Mouse (Mus musculus) left cerebral cortex, adult 2 months (tissue): ENCODE data around the gene Cyp4f14. TPM values are rescaled to one million over a fixed set of nuclear protein-coding genes. Genes with fewer than 3 reads are reported as not detected.
A peak's percentile ranks its signal among the peaks of the same experiment; 100 is the strongest.
"Not testable (repeated sequence)": the region's sequence is repeated elsewhere in the genome, so short reads cannot be mapped to it uniquely, and the experiment has no call there.

Experiments used
- DNase-seq, 2 experiments: peaks; one replicate each; pipeline ENCODE4 v3.0.0; 2021 to 2022; ENCODE audit warnings: low spot score in 2 of 2, mixed read lengths in 1 of 2; ENCODE audit errors: extremely low spot score in 1 of 2
- H3K27ac ChIP-seq: fragments of 200-600 bp; 2 replicates; pipeline ENCODE4 v1.8.1; 2022
- H3K4me3 ChIP-seq: fragments of 200-600 bp; 2 replicates; pipeline ENCODE4 v1.8.1; 2022
- CTCF ChIP-seq: fragments of 200-600 bp; IDR thresholded peaks from 2 replicates; pipeline ENCODE4 v1.8.1; 2022; ENCODE audit warnings: antibody characterized with exemption, mild to moderate bottlenecking, moderate library complexity
- intact Hi-C: fragments of 180-260 bp; cut with DNase I; formaldehyde crosslinking; loops from one replicate; pipeline ENCODE4 v1.15.1; 2025
- total RNA-seq, 2 experiments: library from RNA; stranded (reverse); gene quantifications; 2 replicates each; pipeline ENCODE4 v1.2.3; 2021

Cyp4f14 gene
- total RNA-seq, 2 experiments from 2014 or later, result 5.2 to 5.3 TPM

DNA sequence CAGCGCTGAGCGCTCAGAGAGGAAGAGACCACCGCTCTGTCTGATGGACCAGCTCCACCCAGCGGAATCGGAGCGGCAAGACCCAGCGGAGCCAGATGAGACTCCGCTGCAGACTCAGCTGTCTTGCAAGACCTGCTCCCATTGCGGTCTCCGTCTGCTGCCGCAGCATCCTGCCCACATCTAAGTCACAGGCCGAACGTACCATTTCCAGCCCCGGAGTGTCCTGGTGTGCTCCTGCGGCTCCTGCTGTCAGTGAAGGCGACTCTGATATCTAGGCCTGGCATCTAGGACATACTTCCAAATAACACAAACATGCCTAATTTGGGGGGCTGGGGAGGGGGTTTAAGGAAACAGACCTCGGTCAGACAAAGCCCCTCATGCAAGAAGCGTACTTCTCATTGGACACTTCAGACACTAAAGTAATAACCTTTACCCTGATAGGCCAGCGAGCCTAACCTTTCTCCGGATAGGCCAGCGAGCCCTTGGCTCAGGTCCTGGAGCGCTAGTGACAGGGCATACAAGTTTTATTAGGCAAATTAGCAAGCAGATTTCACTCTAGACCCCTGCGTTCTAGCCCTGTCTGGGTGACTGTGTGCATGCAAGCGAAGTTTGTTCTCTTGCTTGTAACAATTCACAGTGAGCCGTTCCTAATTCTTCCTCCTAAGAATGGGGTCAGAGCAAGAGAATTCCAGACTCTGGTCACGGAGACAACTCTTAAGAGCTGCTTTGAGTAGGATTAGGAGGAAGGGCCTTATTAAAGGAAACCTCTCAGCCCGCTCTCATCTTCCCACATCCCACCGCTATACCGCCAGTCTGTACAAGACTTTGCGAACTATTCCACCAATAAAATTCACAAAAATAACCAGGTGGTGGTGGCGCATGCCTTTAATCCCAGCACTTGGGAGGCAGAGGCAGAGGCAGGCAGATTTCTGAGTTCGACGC, 25.6 kb downstream of the Cyp4f14 start, which contains the start of gene Zfp870:
TSS of gene Zfp870 (minus strand) at position 404 of the 942 bp plus-strand sequence.
- peak; percentile 40 for TF ChIP-seq CTCF
- DNase-seq, result peak; percentile 81 to 85
- Histone ChIP-seq H3K27ac (peak within 1 kb of the TSS; percentile 89), H3K4me3 (peak within 1 kb of the TSS; percentile 82)
- intact Hi-C loops, result loop anchor here (2.0 to 10.0 kb wide), 3 partner anchors 61 to 257 kb away; partner anchors contain the start of gene Zfp799

DNA sequence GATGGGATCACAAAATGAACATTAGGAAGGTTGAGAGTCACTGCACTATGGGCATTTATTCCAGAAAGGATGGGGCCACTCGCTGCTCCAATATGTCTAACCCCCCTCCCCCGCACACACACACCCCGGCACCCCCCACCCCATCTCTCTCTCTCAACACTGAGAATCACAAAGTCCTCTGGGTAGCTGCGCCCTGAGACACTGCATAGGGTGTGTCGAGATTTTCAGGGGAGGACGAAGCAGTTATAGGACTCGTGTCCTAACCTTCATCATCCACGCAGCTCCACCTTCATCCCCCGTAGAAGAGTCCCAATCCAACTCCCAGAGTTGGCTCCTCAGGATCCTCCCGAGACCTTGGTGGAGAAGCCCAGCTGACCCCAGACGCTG, 26.3 kb downstream of the Cyp4f14 start:
- peak overlapping the region; percentile 82 for H3K4me3 ChIP-seq
- peak overlapping the region; percentile 89 for H3K27ac ChIP-seq
- no peak for DNase-seq
- TF ChIP-seq CTCF, result no peak
- intact Hi-C loops, result loop anchor here (2.0 to 10.0 kb wide), 3 partner anchors 60 to 256 kb away; partner anchors contain the start of gene Zfp799

DNA sequence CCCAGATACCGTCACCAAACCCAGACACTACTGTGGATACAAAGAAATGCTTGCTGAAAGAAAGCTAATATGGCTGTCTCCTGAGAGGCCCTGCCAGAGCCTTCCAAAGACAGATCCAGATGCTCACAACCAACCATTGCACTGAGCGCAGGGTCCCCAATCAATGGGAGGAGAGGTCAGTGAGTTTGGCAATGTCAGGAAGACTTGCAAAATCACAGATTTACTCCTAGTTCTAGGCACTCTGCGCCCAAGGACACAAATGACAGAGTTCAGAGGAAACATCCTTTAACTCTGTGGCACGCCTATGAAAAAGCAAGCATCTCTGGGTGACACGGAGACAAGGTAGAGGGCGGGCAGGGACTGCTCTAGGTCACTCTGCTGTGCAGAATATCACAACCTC, 27.5 kb downstream of the Cyp4f14 start:
- no peak for TF ChIP-seq CTCF
- DNase-seq, result no peak
- Histone ChIP-seq H3K27ac (no peak overlapping the region), H3K4me3 (no peak overlapping the region)
- intact Hi-C loops, result loop anchor here (2.0 to 10.0 kb wide), 3 partner anchors 59 to 255 kb away; partner anchors contain the start of gene Zfp799

DNA sequence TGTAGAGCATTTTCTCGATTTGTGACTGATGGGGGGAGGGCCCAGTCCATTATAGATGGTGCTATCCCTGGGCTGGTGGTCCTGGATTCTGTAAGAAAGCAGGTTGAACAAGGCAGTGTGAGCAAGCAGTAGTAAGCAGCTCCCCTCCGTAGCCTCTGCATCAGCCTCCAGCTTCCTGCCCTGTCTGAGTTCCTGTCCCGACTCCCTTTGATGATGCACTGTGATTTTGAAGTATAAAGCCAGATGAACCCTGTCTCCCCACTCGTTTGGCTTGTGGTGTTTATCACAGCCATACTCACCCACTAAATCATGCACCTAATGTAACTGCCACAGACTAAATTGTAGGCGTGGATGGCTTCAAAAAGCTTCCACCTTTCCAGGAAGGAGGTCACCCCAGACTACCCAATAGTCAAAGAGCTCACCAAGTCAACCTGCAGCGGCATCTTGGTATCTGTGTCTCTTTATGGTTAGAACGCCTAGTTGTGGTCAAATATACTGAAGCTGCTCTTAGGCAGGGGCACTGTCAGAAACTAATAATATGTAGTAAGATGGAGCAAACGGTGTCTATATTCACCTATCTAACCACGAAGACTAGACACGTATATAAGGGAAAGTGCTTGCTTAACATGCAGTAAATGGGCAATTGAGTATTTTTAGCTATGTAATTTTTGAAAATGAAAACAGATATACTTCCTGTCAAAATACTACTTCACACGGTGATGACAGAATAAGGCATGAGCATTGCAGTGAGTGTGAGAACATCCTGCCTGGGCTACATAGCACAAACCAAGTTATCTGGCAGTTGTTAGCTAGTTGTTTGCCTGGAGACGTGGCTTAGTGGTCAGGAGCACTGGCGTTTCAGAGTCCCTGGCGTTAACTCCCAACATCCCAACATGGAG, 36.6 kb downstream of the Cyp4f14 start:
- no peak overlapping the region for H3K27ac ChIP-seq
- intact Hi-C loops, result no loop called here
- TF ChIP-seq CTCF, result no peak
- no peak for DNase-seq
- no peak overlapping the region for H3K4me3 ChIP-seq

DNA sequence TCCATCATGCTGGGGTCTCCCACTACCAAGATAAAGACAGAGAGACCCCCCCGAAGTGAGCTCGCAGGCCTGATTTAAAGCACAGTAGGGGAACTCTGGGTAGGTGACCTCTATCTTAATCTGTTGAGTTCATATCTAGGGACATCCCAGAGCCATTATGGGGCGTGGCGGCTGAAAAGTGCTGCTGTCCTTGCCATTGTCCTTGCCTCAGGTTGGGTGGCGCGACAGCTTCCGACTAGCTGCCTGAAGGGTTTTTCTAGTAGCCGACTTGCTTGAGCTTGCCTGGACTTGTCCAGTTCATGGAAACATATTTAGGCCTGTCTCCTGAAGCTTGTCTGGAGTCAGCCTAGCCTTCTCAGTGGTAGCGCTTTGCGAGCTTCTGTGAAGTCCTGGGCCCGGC, 38.4 kb downstream of the Cyp4f14 start:
- Histone ChIP-seq H3K27ac (no peak overlapping the region), H3K4me3 (no peak overlapping the region)
- no peak for TF ChIP-seq CTCF
- intact Hi-C loops, result no loop called here
- DNase-seq, result no peak

DNA sequence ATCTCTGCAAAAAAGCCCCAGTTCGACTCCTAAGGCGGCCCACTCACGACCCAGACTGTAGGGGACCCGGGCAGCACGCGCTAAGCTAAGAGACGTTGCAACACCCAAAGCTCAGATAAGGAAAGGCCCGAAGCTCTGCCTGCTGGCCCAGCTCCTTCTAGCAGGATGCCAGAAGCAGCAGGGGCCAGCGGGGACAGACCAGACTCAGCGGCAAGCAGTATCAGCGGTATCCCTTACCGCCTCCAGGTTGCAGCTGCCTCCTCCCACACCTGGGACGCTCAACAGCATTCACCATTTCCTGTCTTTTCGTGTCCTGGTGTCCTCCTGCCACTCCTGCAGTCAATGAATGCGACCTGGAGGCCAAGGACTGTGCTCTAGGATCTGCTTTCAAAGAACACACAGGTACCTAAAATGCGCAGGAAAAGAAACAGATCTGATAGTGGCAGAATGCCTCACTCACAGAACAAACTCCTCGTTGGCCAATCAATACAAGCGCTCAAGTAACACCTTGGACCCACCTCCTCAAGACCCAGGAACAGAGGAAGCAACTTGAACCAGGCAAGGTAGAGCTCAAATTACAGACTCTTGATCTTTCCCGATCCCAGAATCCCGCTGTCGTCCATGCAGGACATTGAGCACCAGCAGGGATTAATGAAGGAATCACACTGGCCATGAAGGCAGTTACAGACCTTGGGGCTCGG, 39.5 kb downstream of the Cyp4f14 start:
- TF ChIP-seq CTCF, result no peak
- Histone ChIP-seq H3K4me3 (no peak overlapping the region), H3K27ac (no peak overlapping the region)
- intact Hi-C loops, result no loop called here
- no peak for DNase-seq

DNA sequence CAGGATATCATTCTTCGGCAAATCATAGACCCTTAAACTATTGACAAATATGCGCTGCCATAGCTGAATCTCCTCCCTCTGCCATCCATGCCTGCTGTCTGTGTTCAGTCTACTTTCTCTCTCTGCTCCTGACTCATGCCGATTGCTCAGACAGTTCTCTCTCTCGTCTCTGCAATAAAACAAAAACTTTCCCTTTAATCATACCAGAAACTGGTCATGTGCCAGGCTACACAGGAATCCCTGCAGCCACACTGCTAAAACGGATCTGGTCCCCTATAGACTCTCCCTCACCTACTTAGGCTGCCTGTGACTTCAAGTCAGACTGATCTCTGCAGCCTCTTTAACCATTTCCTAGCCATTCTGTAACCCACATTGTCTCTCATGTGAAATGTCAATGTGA, 44.4 kb downstream of the Cyp4f14 start:
- TF ChIP-seq CTCF, result no peak
- no peak overlapping the region for H3K4me3 ChIP-seq
- H3K27ac ChIP-seq, result no peak overlapping the region
- intact Hi-C loops, result no loop called here
- DNase-seq, result no peak

DNA sequence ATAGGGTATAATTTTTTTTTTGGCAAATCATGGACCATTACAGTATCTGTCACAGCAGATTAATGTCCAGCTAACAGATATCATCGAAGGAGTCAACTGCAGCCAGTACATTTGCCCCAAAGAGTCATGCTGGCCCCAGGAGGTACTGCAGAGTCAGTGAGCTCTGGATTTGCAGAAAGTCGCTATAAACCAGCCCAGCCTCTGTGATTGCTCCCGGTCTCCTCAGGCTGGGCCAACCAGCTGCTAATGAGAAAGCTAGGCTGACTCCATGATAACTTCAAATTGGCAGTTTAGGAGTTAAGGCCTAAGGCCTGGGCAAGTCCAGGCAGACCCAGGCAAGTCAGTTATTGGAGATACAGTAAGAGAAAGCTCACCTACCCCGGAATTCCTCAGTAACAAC, 45.1 kb downstream of the Cyp4f14 start:
- no peak for TF ChIP-seq CTCF
- Histone ChIP-seq H3K4me3 (no peak overlapping the region), H3K27ac (no peak overlapping the region)
- intact Hi-C loops, result no loop called here
- DNase-seq, result no peak

DNA sequence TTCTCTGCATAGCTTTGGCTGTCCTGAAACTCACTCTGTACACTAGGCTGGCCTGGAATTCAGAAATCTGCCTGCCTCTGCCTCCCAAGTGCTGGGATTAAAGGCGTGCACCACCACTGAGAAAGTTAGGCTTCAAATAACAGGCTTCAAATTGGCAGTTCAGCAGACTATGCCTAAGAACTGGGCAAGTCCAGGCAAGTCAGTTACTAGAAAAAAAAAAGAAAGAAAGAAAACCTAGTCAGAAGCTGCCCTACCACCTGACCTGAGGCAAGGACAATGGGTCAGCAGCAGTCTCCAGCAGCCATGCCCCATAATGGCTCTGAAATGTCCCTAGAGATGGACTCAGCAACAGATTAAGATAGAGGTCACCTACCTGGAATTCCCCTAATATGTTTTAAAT, 45.7 kb downstream of the Cyp4f14 start:
- TF ChIP-seq CTCF, result no peak
- no peak for DNase-seq
- Histone ChIP-seq H3K27ac (no peak overlapping the region), H3K4me3 (no peak overlapping the region)
- intact Hi-C loops, result no loop called here

DNA sequence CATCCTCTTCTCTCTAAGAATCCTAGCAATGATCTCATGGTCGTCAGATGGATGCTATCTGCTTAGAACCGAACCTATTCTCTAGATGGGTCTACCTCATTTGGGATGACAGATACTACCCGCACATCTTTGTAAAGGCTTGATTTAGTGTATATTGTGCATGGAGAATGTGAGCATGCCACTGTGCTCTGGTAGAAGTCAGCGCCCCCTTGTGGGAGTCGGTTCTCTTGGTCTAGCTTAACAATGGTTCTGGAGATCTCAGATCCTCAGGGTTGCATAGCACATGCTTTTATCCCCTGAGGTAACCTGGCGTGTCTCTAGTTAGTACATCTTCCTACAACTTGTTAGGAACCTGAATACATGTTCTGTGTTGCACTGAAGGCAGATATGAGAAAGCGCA, 49.9 kb downstream of the Cyp4f14 start:
- H3K4me3 ChIP-seq, H3K27ac ChIP-seq, DNase-seq: not testable (repeated sequence)
- intact Hi-C loops, result loop anchor here (10.0 kb wide), 1 partner anchor 232 kb away; no protein-coding TSS in a partner anchor

DNA sequence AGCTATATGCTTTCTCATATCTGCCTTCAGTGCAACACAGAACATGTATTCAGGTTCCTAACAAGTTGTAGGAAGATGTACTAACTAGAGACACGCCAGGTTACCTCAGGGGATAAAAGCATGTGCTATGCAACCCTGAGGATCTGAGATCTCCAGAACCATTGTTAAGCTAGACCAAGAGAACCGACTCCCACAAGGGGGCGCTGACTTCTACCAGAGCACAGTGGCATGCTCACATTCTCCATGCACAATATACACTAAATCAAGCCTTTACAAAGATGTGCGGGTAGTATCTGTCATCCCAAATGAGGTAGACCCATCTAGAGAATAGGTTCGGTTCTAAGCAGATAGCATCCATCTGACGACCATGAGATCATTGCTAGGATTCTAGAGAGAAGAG, 60.4 kb downstream of the Cyp4f14 start:
- DNase-seq, intact Hi-C loops, H3K4me3 ChIP-seq, H3K27ac ChIP-seq: not testable (repeated sequence)

Other genes with a start within 250 kb of the Cyp4f14 start
- 10 to 100 TPM; 16.4 to 20.7 TPM for gene Cyp4f15, start 231.7 kb downstream of the Cyp4f14 start, total RNA-seq
- 10 to 100 TPM; 82.0 to 84.9 TPM for gene Zfp871, start 129.1 kb downstream of the Cyp4f14 start, total RNA-seq
- gene Zfp811, start 107.4 kb downstream of the Cyp4f14 start, total RNA-seq, result 1 to 10 TPM; 6.3 to 6.5 TPM
- gene Zfp799, start 87.1 kb downstream of the Cyp4f14 start, total RNA-seq, result 10 to 100 TPM; 28.4 to 31.1 TPM
- 10 to 100 TPM in 1 of 2 experiments, 1 to 10 TPM in 1; 9.9 to 10.1 TPM for gene Zfp870, start 25.7 kb downstream of the Cyp4f14 start, total RNA-seq
- gene Cyp4f13, start 30.1 kb upstream of the Cyp4f14 start, total RNA-seq, result 10 to 100 TPM; 16.8 to 20.7 TPM
- gene Zfp472, start 48.5 kb upstream of the Cyp4f14 start, total RNA-seq, result 1 to 10 TPM; 4.5 to 6.0 TPM
- gene Zfp952, start 75.8 kb upstream of the Cyp4f14 start, total RNA-seq, result 10 to 100 TPM; 15.3 to 15.5 TPM
- gene Zfp763, start 116.1 kb upstream of the Cyp4f14 start, total RNA-seq, result 10 to 100 TPM; 19.0 to 23.5 TPM
- under 1 TPM in 1 of 2 experiments, not detected in 1; 0.12 TPM for gene 4921501E09Rik, start 150.7 kb upstream of the Cyp4f14 start, total RNA-seq
- 10 to 100 TPM; 19.1 to 21.6 TPM for gene Zfp563, start 172.0 kb upstream of the Cyp4f14 start, total RNA-seq
- gene Morc2b, start 222.3 kb upstream of the Cyp4f14 start, total RNA-seq, result 1 to 10 TPM; 4.2 to 5.1 TPM